Mouse (Mus musculus) erythroblast, embryonic 14.5 days (primary cell): ENCODE measurements around the gene Zfp11.

Source experiments
- GATA1 ChIP-seq: IDR thresholded peaks from 2 replicates; pipeline ENCODE4 v1.6.1; 2012; ENCODE audit warnings: low read length, inconsistent platforms, mixed read lengths
- TAL1 ChIP-seq: IDR thresholded peaks from 3 replicates; pipeline ENCODE4 v1.6.1; 2012; ENCODE audit warnings: low read length, inconsistent platforms, mixed read lengths

DNA sequence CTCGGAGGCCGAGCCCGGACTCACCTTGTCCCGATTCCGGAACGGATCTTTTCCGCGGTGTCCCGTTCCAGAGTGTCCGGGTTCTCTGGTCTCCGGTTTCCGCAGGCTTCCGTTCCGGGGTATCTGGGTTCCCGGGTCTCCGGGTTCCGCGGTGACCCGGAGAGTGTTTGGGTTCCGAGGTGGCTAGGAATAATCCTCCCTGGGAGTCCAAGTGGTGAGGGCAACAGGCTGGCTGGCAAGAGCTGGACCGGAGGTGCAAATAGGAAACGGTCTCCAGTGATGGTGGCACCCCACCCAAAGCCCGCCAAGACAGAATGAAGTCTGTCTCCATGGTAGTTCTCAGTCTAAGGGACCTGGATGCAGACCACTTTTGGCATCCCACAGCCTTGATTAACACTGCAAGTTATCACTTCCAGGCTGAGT, at the start of gene Zfp11:
- TF ChIP-seq TAL1 (no peak), GATA1 (no peak)
